Mouse (Mus musculus) heart, embryonic 16.5 days (tissue): Measurements from ENCODE around the gene Commd7. TPM values are rescaled to one million over a fixed set of nuclear protein-coding genes. Genes with fewer than 3 reads are reported as not detected.

ENCODE experiments used
- ATAC-seq: fragments of 200-750 bp; cut with Nextera tagmentation; replicated peaks from 2 replicates; pipeline ENCODE4 v1.8.0; 2017; ENCODE audit warnings: moderate number of reproducible peaks; ENCODE audit not compliant: insufficient read depth, low FRiP score; ENCODE audit errors: extremely low read depth
- H3K27ac ChIP-seq: fragments of 300-500 bp; sonication (generic); 2 replicates; pipeline ENCODE4 v1.5.1; 2014; ENCODE audit warnings: mild to moderate bottlenecking, low read length, control low read depth, moderate library complexity
- H3K27me3 ChIP-seq: fragments of 300-500 bp; sonication (generic); 2 replicates; pipeline ENCODE4 v1.6.1; 2014; ENCODE audit warnings: low read length, mixed read lengths; ENCODE audit not compliant: control insufficient read depth, insufficient read depth
- H3K36me3 ChIP-seq: fragments of 300-500 bp; sonication (generic); 2 replicates; pipeline ENCODE4 v1.6.1; 2014; ENCODE audit not compliant: control insufficient read depth, insufficient read depth
- H3K4me1 ChIP-seq: fragments of 300-500 bp; sonication (generic); 2 replicates; pipeline ENCODE4 v1.6.1; 2014; ENCODE audit warnings: low read length, mixed read lengths; ENCODE audit not compliant: control insufficient read depth, insufficient read depth
- H3K4me2 ChIP-seq: fragments of 300-500 bp; sonication (generic); 2 replicates; pipeline ENCODE4 v1.6.1; 2014; ENCODE audit warnings: low read depth, mild to moderate bottlenecking, control low read depth, low read length
- H3K4me3 ChIP-seq: fragments of 300-500 bp; sonication (generic); 2 replicates; pipeline ENCODE4 v1.5.1; 2014; ENCODE audit warnings: mild to moderate bottlenecking, control low read depth, low read length
- H3K9ac ChIP-seq: fragments of 300-500 bp; sonication (generic); 2 replicates; pipeline ENCODE4 v1.6.1; 2014; ENCODE audit warnings: low read length, control low read depth
- H3K9me3 ChIP-seq: fragments of 300-500 bp; sonication (generic); replicated peaks from 2 replicates; pipeline ENCODE4 v1.6.1; 2016; ENCODE audit warnings: low read length; ENCODE audit not compliant: control insufficient read depth
- WGBS: fragments of 180-500 bp; shearing (Covaris S2); extraction: QIAGEN DNeasy Blood & Tissue Kit; methylation state at CpG from one replicate; pipeline ENCODE4 v1.1.7; 2014; 5-methylcytosine and 5-hydroxymethylcytosine counted together
- polyA plus RNA-seq: library from polyadenylated mRNA; unstranded; fragments of >200 nt; fragmentation: Nextera tagmentation; extraction: Ambion mirVana; gene quantifications from 2 replicates; pipeline ENCODE4 v1.2.1, GENCODE M21; 2015

The Commd7 gene
- polyA plus RNA-seq, 1 experiment from 2014 or later = 57.3 TPM

- H3K36me3 ChIP-seq = peaks cover 3% of the 10 kb centered on the region; the same call in 1 of the 2 replicates
- no peaks in the 10 kb centered on the region for H3K9me3 ChIP-seq
- H3K9ac ChIP-seq = peak overlapping the region; percentile 69
- H3K27ac ChIP-seq = peak overlapping the region; percentile 86
- no peaks in the 10 kb centered on the region for H3K27me3 ChIP-seq
- peaks cover 35% of the 10 kb centered on the region for H3K4me1 ChIP-seq
- no peak for ATAC-seq
- 63% methylated on average over 7 of the region's 7 CpGs for WGBS
- 0 out of 2 replicates have a peak overlapping the region, but pooled peaks have one; percentile 12 for H3K4me2 ChIP-seq
- no peak overlapping the region for H3K4me3 ChIP-seq
Measured at GRCm38 (mm10) chr2:153611241-153611630, 21.3 kb downstream of the Commd7 start.

GRCm38 (mm10) chr2:153610426-153611240 is 21.9 kb downstream of the Commd7 start:
- H3K4me3 ChIP-seq = no peak overlapping the region
- peak overlapping the region; percentile 69 for H3K9ac ChIP-seq
- peaks cover 35% of the 10 kb centered on the region for H3K4me1 ChIP-seq
- H3K27me3 ChIP-seq = no peaks in the 10 kb centered on the region
- 0 out of 2 replicates have a peak overlapping the region, but pooled peaks have one; percentile 12 for H3K4me2 ChIP-seq
- no peaks in the 10 kb centered on the region for H3K9me3 ChIP-seq
- peak overlapping the region; percentile 86 for H3K27ac ChIP-seq
- ATAC-seq = peak; percentile 42
- WGBS = 15% methylated on average over 13 of the region's 14 CpGs
- peaks cover 3% of the 10 kb centered on the region; the same call in 1 of the 2 replicates for H3K36me3 ChIP-seq

GRCm38 (mm10) chr2:153609548-153609947 is 23.0 kb downstream of the Commd7 start:
- no peaks in the 10 kb centered on the region for H3K9me3 ChIP-seq
- H3K36me3 ChIP-seq = no peaks in the 10 kb centered on the region
- peak; percentile 78 for ATAC-seq
- H3K27me3 ChIP-seq = no peaks in the 10 kb centered on the region
- H3K9ac ChIP-seq = 0 out of 2 replicates have a peak overlapping the region, but pooled peaks have one; percentile 21
- no peak overlapping the region for H3K4me2 ChIP-seq
- WGBS = 10% methylated on average over 9 of the region's 9 CpGs
- H3K27ac ChIP-seq = peak overlapping the region; percentile 86
- peaks cover 35% of the 10 kb centered on the region for H3K4me1 ChIP-seq
- no peak overlapping the region for H3K4me3 ChIP-seq

GRCm38 (mm10) chr2:153609058-153609457 is 23.5 kb downstream of the Commd7 start:
- Histone ChIP-seq H3K4me3 (no peak overlapping the region), H3K36me3 (no peaks in the 10 kb centered on the region), H3K9me3 (no peaks in the 10 kb centered on the region), H3K4me1 (peaks cover 35% of the 10 kb centered on the region), H3K27ac (no peak overlapping the region), H3K27me3 (no peaks in the 10 kb centered on the region), H3K4me2 (no peak overlapping the region), H3K9ac (no peak overlapping the region)
- ATAC-seq = no peak
- 72% methylated on average over 8 of the region's 8 CpGs for WGBS

- Histone ChIP-seq H3K4me3 (no peak overlapping the region), H3K4me2 (no peak overlapping the region), H3K9ac (no peak overlapping the region), H3K9me3 (no peaks in the 10 kb centered on the region), H3K27me3 (no peaks in the 10 kb centered on the region), H3K27ac (peak overlapping the region; percentile 57), H3K36me3 (no peaks in the 10 kb centered on the region), H3K4me1 (peaks cover 34% of the 10 kb centered on the region)
- ATAC-seq = no peak
- 69% methylated on average over 13 of the region's 13 CpGs for WGBS
Measured at GRCm38 (mm10) chr2:153607870-153608515, 24.6 kb downstream of the Commd7 start.

GRCm38 (mm10) chr2:153606421-153606820 is 26.2 kb downstream of the Commd7 start:
- no peak for ATAC-seq

GRCm38 (mm10) chr2:153603724-153604123 is 28.9 kb downstream of the Commd7 start:
- Histone ChIP-seq H3K4me1 (peaks cover 13% of the 10 kb centered on the region), H3K4me2 (no peak overlapping the region), H3K36me3 (no peaks in the 10 kb centered on the region), H3K27ac (no peak overlapping the region), H3K9me3 (no peaks in the 10 kb centered on the region), H3K27me3 (no peaks in the 10 kb centered on the region), H3K9ac (no peak overlapping the region), H3K4me3 (no peak overlapping the region)
- no peak for ATAC-seq
- WGBS = 40% methylated on average over 4 of the region's 4 CpGs

More at GRCm38 (mm10) chr2:153606421-153606820, 26.2 kb downstream of the Commd7 start:
- Histone ChIP-seq H3K9ac (no peak overlapping the region), H3K4me1 (peaks cover 27% of the 10 kb centered on the region), H3K4me3 (no peak overlapping the region), H3K9me3 (no peaks in the 10 kb centered on the region), H3K27me3 (no peaks in the 10 kb centered on the region), H3K4me2 (no peak overlapping the region), H3K27ac (no peak overlapping the region), H3K36me3 (no peaks in the 10 kb centered on the region)
- WGBS = 77% methylated on average over 3 of the region's 3 CpGs

GRCm38 (mm10) chr2:153600667-153601648 is 31.6 kb downstream of the Commd7 start:
- ATAC-seq = peak; percentile 42; the same call in 1 of the 2 replicates
- Histone ChIP-seq H3K27ac (peak overlapping the region; percentile 14; the same call in 1 of the 2 replicates), H3K4me1 (peaks cover 5% of the 10 kb centered on the region; the same call in 1 of the 2 replicates), H3K9ac (no peak overlapping the region), H3K27me3 (no peaks in the 10 kb centered on the region), H3K4me2 (no peak overlapping the region), H3K36me3 (no peaks in the 10 kb centered on the region), H3K4me3 (no peak overlapping the region), H3K9me3 (no peaks in the 10 kb centered on the region)
- 52% methylated on average over 16 of the region's 16 CpGs for WGBS
